Mouse (Mus musculus) heart, adult 2 months (tissue): ENCODE data around the gene Prkag3. TPM values are rescaled to one million over a fixed set of nuclear protein-coding genes. Genes with fewer than 3 reads are reported as not detected.
A peak's percentile ranks its signal among the peaks of the same experiment; 100 is the strongest.

Source experiments
- DNase-seq, 2 experiments: peaks; one replicate each; pipeline ENCODE4 v3.0.0; 2021
- H3K27ac ChIP-seq: fragments of 200-600 bp; 2 replicates; pipeline ENCODE4 v1.8.1; 2022
- H3K27me3 ChIP-seq: fragments of 200-500 bp; 2 replicates; pipeline ENCODE4 v1.6.1; 2012; ENCODE audit warnings: mild to moderate bottlenecking, low read length, inconsistent platforms, mixed read lengths; ENCODE audit not compliant: control insufficient read depth, insufficient read depth
- H3K36me3 ChIP-seq: fragments of 200-500 bp; 2 replicates; pipeline ENCODE4 v1.6.1; 2012; ENCODE audit warnings: low read length, inconsistent platforms; ENCODE audit not compliant: control insufficient read depth, insufficient read depth
- H3K4me1 ChIP-seq: fragments of 200-500 bp; 2 replicates; pipeline ENCODE4 v1.6.1; 2011; ENCODE audit warnings: low read length; ENCODE audit not compliant: control insufficient read depth, insufficient read depth
- H3K4me3 ChIP-seq: fragments of 200-600 bp; 2 replicates; pipeline ENCODE4 v1.8.1; 2022
- H3K79me2 ChIP-seq: fragments of 200-500 bp; replicated peaks from 2 replicates; pipeline ENCODE4 v1.6.1; 2012; ENCODE audit warnings: mild to moderate bottlenecking, inconsistent platforms, low read length, moderate library complexity, mixed read lengths; ENCODE audit not compliant: control insufficient read depth, insufficient read depth
- H3K9ac ChIP-seq: fragments of 200-500 bp; 2 replicates; pipeline ENCODE4 v1.6.1; 2012; ENCODE audit warnings: low read depth, mild to moderate bottlenecking, control low read depth, inconsistent platforms, low read length, mixed read lengths
- CTCF ChIP-seq: fragments of 200-600 bp; IDR thresholded peaks from 2 replicates; pipeline ENCODE4 v1.8.1; 2022; ENCODE audit warnings: antibody characterized with exemption, mild to moderate bottlenecking, moderate library complexity
- EP300 ChIP-seq: fragments of 200-500 bp; IDR thresholded peaks from 2 replicates; pipeline ENCODE4 v1.6.1; 2011; ENCODE audit warnings: low read depth, low read length, control low read depth; ENCODE audit not compliant: insufficient read depth
- POLR2A ChIP-seq: fragments of 200-500 bp; IDR thresholded peaks from 2 replicates; pipeline ENCODE4 v1.6.1; 2011; ENCODE audit warnings: mild to moderate bottlenecking, low read depth, low read length, control low read depth; ENCODE audit not compliant: insufficient read depth
- WGBS: fragments of 180-500 bp; shearing (Covaris S2); methylation state at CpG from one replicate; pipeline ENCODE4 v1.1.7; 2018; 5-methylcytosine and 5-hydroxymethylcytosine counted together
- intact Hi-C: fragments of 180-260 bp; cut with DNase I; formaldehyde crosslinking; loops from one replicate; pipeline ENCODE4 v1.15.1; 2025
- polyA plus RNA-seq: library from polyadenylated mRNA; depleted of rRNA; stranded (reverse); fragments of >200 nt; gene quantifications from 2 replicates; pipeline ENCODE4 v1.2.3, GENCODE M21; 2012
- total RNA-seq, 2 experiments: library from RNA; stranded (reverse); gene quantifications; 2 replicates each; pipeline ENCODE4 v1.2.3; 2021

Prkag3 gene
- total and polyA plus RNA-seq, 3 experiments: 1.1 to 2.1 (median 1.3) TPM

GRCm38 (mm10) chr1:74782045-74782444, 33.0 kb upstream of the Prkag3 start:
- no peaks in the 10 kb centered on the region for H3K4me1 ChIP-seq
- H3K27me3 ChIP-seq: peaks cover 10% of the 10 kb centered on the region
- intact Hi-C loops: no loop called here
- TF ChIP-seq POLR2A (no peak), CTCF (no peak), EP300 (no peak)
- no peak overlapping the region for H3K4me3 ChIP-seq
- DNase-seq: peak in 1 of 2 experiments; percentile 39
- no peaks in the 10 kb centered on the region for H3K79me2 ChIP-seq
- H3K36me3 ChIP-seq: no peaks in the 10 kb centered on the region
- no peak overlapping the region for H3K9ac ChIP-seq
- WGBS: 22% methylated on average over 14 of the region's 14 CpGs
- no peak overlapping the region for H3K27ac ChIP-seq

- Histone ChIP-seq H3K4me1 (no peaks in the 10 kb centered on the region), H3K27me3 (peaks cover 9% of the 10 kb centered on the region), H3K36me3 (no peaks in the 10 kb centered on the region), H3K9ac (no peak overlapping the region), H3K27ac (no peak overlapping the region), H3K4me3 (no peak overlapping the region), H3K79me2 (no peaks in the 10 kb centered on the region)
- no peak for TF ChIP-seq POLR2A
- TF ChIP-seq EP300: no peak
- intact Hi-C loops: no loop called here
- 41% methylated on average over 3 of the region's 3 CpGs for WGBS
- no peak for DNase-seq
Observed at GRCm38 (mm10) chr1:74778934-74779486, 30.0 kb upstream of the Prkag3 start.

- 35% methylated on average over 5 of the region's 5 CpGs for WGBS
- Histone ChIP-seq H3K79me2 (no peaks in the 10 kb centered on the region), H3K9ac (no peak overlapping the region), H3K4me1 (peaks cover 1% of the 10 kb centered on the region; the same call in 1 of the 2 replicates), H3K4me3 (no peak overlapping the region), H3K27me3 (peaks cover 7% of the 10 kb centered on the region), H3K27ac (no peak overlapping the region), H3K36me3 (no peaks in the 10 kb centered on the region)
- intact Hi-C loops: no loop called here
- TF ChIP-seq CTCF (peak; percentile 38), POLR2A (no peak)
- DNase-seq: no peak
Observed at GRCm38 (mm10) chr1:74775816-74776215, 26.8 kb upstream of the Prkag3 start.

DNA sequence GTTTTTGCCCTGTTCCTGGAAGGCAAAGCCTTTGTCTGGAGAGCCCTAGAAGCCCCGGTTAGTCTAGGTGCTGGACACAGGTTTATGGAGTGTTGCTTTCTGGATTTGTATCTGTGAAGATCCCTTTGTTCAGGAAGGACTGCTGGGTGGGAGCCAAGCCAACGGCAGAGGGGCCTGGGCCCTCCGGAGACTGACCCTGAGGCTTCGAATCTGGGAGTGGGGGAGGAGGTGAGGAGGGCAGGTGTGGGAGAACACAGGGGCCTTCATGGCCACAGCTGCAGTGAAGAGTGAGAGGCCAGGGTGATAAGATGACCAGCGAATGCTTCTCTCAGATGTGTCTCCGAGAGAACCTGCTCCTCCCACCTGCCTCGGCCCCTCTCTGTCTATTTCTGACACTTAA, 25.0 kb upstream of the Prkag3 start:
- Histone ChIP-seq H3K36me3 (no peaks in the 10 kb centered on the region), H3K4me3 (no peak overlapping the region), H3K27ac (no peak overlapping the region), H3K79me2 (no peaks in the 10 kb centered on the region), H3K4me1 (peaks cover 1% of the 10 kb centered on the region; the same call in 1 of the 2 replicates), H3K9ac (no peak overlapping the region), H3K27me3 (peaks cover 10% of the 10 kb centered on the region)
- 39% methylated on average over 7 of the region's 7 CpGs for WGBS
- intact Hi-C loops: no loop called here
- no peak for TF ChIP-seq POLR2A
- no peak for TF ChIP-seq EP300
- no peak for TF ChIP-seq CTCF
- no peak for DNase-seq

GRCm38 (mm10) chr1:74773136-74773535, 24.1 kb upstream of the Prkag3 start:
- Histone ChIP-seq H3K4me1 (peaks cover 1% of the 10 kb centered on the region; the same call in 1 of the 2 replicates), H3K9ac (no peak overlapping the region), H3K4me3 (peak overlapping the region; percentile 20; the same call in 1 of the 2 replicates), H3K79me2 (no peaks in the 10 kb centered on the region), H3K36me3 (no peaks in the 10 kb centered on the region), H3K27ac (no peak overlapping the region), H3K27me3 (peaks cover 10% of the 10 kb centered on the region)
- DNase-seq: peak; percentile 78 to 86
- under 1% methylated on average over 15 of the region's 15 CpGs for WGBS
- intact Hi-C loops: no loop called here
- TF ChIP-seq CTCF (no peak), EP300 (no peak), POLR2A (0 out of 2 replicates have a peak, but pooled peaks have one; percentile 14)

- H3K36me3 ChIP-seq: no peaks in the 10 kb centered on the region
- no peak for TF ChIP-seq EP300
- TF ChIP-seq POLR2A: no peak
- TF ChIP-seq CTCF: no peak
- intact Hi-C loops: no loop called here
- H3K27ac ChIP-seq: no peak overlapping the region
- peak overlapping the region; percentile 40 for H3K4me3 ChIP-seq
- no peaks in the 10 kb centered on the region for H3K79me2 ChIP-seq
- peak; percentile 39 to 60 for DNase-seq
- peak overlapping the region; percentile 56; the same call in 1 of the 2 replicates for H3K9ac ChIP-seq
- peaks cover 10% of the 10 kb centered on the region for H3K27me3 ChIP-seq
- WGBS: 1% methylated on average over 47 of the region's 51 CpGs
- H3K4me1 ChIP-seq: peaks cover 1% of the 10 kb centered on the region; the same call in 1 of the 2 replicates
Observed at GRCm38 (mm10) chr1:74771931-74772620, 23.1 kb upstream of the Prkag3 start.

DNA sequence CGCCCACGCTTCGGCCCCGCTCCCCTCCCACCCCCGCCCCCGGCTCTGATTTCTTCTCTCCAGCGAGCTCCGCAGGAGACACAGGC, 22.7 kb upstream of the Prkag3 start, which contains the start of gene Wnt6:
TSS of gene Wnt6 (plus strand) at position 48 of the 86 bp plus-strand sequence.
- DNase-seq: no peak
- TF ChIP-seq CTCF (no peak), EP300 (no peak), POLR2A (no peak)
- H3K27me3 ChIP-seq: peaks cover 11% of the 10 kb centered on the region
- intact Hi-C loops: no loop called here
- H3K9ac ChIP-seq: peak within 1 kb of the TSS; percentile 56; the same call in 1 of the 2 replicates
- no peaks in the 10 kb centered on the region for H3K79me2 ChIP-seq
- H3K27ac ChIP-seq: no peak within 1 kb of the TSS
- H3K4me3 ChIP-seq: peak within 1 kb of the TSS; percentile 40
- peaks cover 1% of the 10 kb centered on the region; the same call in 1 of the 2 replicates for H3K4me1 ChIP-seq
- WGBS: no CpG with 5 or more reads among the region's 8 CpGs
- no peaks in the 10 kb centered on the region for H3K36me3 ChIP-seq
